Mouse (Mus musculus) embryonic fibroblast, embryonic 13.5 days (primary cell): Measurements from ENCODE around the gene Cyp2c70. TPM values are rescaled to one million over a fixed set of nuclear protein-coding genes. Genes with fewer than 3 reads are reported as not detected.
"Not testable (repeated sequence)": the region's sequence is repeated elsewhere in the genome, so short reads cannot be mapped to it uniquely, and the experiment has no call there.

Experiments
- H3K27ac ChIP-seq: 2 replicates; pipeline ENCODE4 v1.5.1; 2012; ENCODE audit warnings: low read length, control low read depth, inconsistent platforms; ENCODE audit not compliant: insufficient read depth
- H3K4me1 ChIP-seq: 2 replicates; pipeline ENCODE4 v1.6.1; 2011; ENCODE audit warnings: low read length; ENCODE audit not compliant: control insufficient read depth, insufficient read depth
- H3K4me3 ChIP-seq: 2 replicates; pipeline ENCODE4 v1.5.1; 2011; ENCODE audit warnings: mild to moderate bottlenecking, control low read depth, low read length; ENCODE audit not compliant: insufficient read depth
- CTCF ChIP-seq: IDR thresholded peaks from 2 replicates; pipeline ENCODE4 v1.5.1; 2011; ENCODE audit warnings: mild to moderate bottlenecking, control low read depth, low read length, moderate library complexity, borderline replicate concordance; ENCODE audit not compliant: insufficient read depth
- POLR2A ChIP-seq: IDR thresholded peaks from 2 replicates; pipeline ENCODE4 v1.6.1; 2011; ENCODE audit warnings: low read depth, mild to moderate bottlenecking, control low read depth, low read length, moderate library complexity
- polyA plus RNA-seq: library from polyadenylated mRNA; stranded (reverse); fragments of >200 nt; gene quantifications from 2 replicates; pipeline ENCODE4 v1.2.4, GENCODE M21; 2011; ENCODE audit warnings: low read depth; ENCODE audit not compliant: missing spikeins, insufficient read length

Gene Cyp2c70
- polyA plus RNA-seq = not detected in 2 replicates

- no peak for TF ChIP-seq POLR2A
- TF ChIP-seq CTCF = no peak
- no peaks in the 10 kb centered on the region for H3K4me1 ChIP-seq
- no peak within 1 kb of the TSS for H3K27ac ChIP-seq
- H3K4me3 ChIP-seq = no peak within 1 kb of the TSS
Measured at GRCm38 (mm10) chr19:40187160-40187559, at the start of gene Cyp2c70. Gene Cyp2c70, minus strand, starts transcription at chr19:40187333.

- no peak for TF ChIP-seq POLR2A
- TF ChIP-seq CTCF = no peak
- Histone ChIP-seq H3K4me1 (peaks cover 3% of the 10 kb centered on the region), H3K4me3 (no peak overlapping the region), H3K27ac (peak overlapping the region; percentile 27)
Measured at GRCm38 (mm10) chr19:40232560-40232959, 45.4 kb upstream of the Cyp2c70 start.

- TF ChIP-seq POLR2A (no peak), CTCF (no peak)
- H3K27ac ChIP-seq = peak overlapping the region; percentile 69
- H3K4me1 ChIP-seq = peaks cover 3% of the 10 kb centered on the region
- no peak overlapping the region for H3K4me3 ChIP-seq
Measured at GRCm38 (mm10) chr19:40231825-40232541, 44.9 kb upstream of the Cyp2c70 start.

DNA sequence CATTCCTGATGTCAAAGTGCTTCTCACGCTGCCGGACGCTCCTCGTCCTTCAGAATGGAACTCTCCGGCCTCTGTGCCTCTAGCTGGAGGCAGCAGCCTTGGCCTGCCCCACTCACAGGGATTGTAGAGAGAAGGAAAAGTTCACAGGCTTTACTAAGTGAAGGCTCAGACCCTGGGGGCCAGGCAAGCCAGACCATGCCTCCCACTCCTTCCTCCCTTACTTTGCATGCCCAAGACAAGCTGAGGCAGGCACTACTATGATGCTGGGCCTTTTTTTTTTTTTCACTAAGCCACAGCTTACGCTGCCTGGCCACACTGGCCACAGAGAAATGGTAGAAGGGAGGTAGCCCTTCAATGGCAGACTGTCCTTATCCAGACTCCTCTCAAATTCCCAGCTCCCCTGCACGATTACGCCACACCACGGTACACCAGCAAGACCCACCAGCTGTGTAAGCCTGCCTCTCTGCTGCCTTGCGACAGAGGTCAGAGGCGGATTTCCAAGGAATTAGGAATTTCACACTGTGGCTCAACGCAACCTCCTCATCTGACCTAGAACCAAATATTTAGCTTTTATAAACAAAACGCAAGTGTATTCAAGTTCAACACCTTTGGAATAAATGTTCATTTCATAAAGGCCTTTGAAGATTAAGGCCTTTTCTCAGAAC, 44.1 kb upstream of the Cyp2c70 start:
- Histone ChIP-seq H3K4me3 (no peak overlapping the region), H3K27ac (peak overlapping the region; percentile 69), H3K4me1 (peaks cover 3% of the 10 kb centered on the region)
- TF ChIP-seq POLR2A (no peak), CTCF (no peak)

DNA sequence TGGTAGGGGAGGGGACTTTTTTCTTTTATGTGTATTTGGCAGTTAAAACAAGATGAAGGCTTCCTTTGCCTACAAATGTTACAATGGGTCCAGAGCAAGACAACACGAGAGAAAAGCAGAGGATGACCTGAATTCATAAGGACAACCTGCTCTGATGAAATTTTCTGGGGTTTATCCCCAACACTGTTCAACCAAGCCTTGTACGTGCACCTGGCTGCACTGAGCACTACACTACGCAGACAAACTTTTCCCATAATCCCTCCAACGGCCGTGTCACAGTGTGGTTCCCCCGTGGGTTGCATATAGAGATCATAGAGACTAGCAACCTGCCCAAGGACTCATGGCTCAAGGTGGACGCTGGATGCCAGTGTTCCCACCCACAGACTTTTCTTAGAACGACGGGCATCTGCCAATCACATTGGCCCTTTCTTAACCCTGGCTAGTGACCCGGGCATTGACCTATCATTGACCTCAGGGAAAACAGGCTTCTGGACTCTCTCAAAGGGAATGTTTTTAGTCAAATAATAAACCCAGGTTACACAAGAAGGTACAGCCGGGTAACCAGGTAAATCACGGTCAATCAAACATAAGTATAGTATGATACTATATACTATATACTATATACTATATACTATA, 39.5 kb upstream of the Cyp2c70 start:
- TF ChIP-seq POLR2A (no peak), CTCF (no peak)

GRCm38 (mm10) chr19:40225761-40226110, 38.6 kb upstream of the Cyp2c70 start:
- Histone ChIP-seq H3K4me1 (no peaks in the 10 kb centered on the region), H3K4me3 (no peak overlapping the region), H3K27ac (no peak overlapping the region)
- no peak for TF ChIP-seq POLR2A
- no peak for TF ChIP-seq CTCF

More for the DNA sequence above, 39.5 kb upstream of the Cyp2c70 start:
- no peak overlapping the region for H3K4me3 ChIP-seq
- no peak overlapping the region for H3K27ac ChIP-seq
- no peaks in the 10 kb centered on the region for H3K4me1 ChIP-seq

DNA sequence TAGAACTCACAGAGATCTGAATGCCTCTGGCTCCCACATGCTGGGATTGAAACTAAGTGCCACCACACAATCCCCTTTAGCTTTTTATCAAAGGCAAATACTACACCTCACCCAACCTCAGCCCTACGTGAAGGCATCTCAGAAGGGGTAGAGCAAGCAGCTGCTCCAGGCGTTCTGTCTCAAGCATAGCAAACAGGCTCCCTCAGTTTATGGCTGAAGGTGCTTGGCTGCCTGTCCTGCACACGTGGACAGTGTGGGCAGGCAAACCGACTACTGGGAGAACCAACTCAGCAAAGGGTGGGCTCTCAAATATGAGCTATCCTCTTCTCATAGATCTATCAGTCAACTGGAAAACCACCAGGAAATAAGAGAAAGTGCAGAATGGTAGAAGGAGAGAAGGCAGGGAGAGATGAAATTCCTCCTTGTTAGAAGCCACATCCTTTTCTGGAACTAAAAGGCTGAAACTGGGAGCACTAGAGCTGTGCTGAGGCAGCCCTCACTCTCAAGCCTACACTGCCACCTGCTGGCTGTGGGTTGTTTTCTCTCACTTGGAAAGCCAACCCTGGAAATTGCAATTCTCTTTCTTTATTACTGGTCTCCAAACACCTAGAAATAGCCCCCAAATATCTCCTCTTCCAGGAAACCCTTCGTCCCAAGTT, 38.1 kb upstream of the Cyp2c70 start:
- H3K27ac ChIP-seq = no peak overlapping the region
- TF ChIP-seq POLR2A (no peak), CTCF (peak; percentile 81)
- no peak overlapping the region for H3K4me3 ChIP-seq
- H3K4me1 ChIP-seq = no peaks in the 10 kb centered on the region

GRCm38 (mm10) chr19:40222307-40222706, 35.2 kb upstream of the Cyp2c70 start:
- not testable (repeated sequence) for H3K4me1 ChIP-seq, H3K4me3 ChIP-seq, H3K27ac ChIP-seq

DNA sequence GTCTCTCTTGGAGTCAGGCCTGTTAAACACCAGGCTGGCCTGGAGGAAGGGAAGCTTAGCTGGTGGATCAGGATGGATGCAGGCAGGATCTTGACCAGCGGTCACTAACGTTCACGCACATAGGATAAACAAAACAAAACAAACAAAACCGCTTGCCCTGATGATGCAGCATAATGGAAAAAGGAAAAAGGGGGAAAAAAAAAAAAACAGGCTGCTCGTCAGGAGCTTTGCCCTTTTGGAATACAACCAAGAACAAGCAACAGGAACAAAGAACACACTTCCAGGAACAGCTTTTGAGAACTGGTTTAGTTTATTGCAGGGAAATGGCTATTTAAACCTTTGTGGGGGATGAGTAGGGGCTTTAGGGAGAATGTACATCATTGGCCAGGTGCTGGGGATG, 33.7 kb upstream of the Cyp2c70 start:
- no peak for TF ChIP-seq POLR2A
- no peak for TF ChIP-seq CTCF
- Histone ChIP-seq H3K27ac (no peak overlapping the region), H3K4me1 (no peaks in the 10 kb centered on the region), H3K4me3 (no peak overlapping the region)

DNA sequence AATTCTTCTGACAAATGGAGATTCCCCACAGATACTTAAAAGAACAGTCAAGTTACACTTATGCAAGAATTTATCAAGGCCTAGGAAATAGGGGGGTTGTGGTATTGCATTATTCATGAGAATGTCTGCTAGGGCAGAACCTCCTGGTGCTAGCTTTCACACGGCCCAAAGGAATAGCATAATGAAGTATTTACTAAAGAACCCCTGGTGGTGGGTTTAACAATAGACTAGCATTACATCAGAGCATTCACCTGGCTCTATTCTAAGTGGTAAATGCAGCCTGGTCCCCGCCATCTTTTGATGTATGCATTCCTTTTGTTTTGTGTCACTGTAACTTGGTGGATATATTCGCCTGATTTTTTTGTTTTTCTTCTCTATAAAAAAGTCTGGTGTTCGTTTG, 15.8 kb upstream of the Cyp2c70 start:
- not testable (repeated sequence) for H3K4me3 ChIP-seq, H3K4me1 ChIP-seq, H3K27ac ChIP-seq
